Mouse (Mus musculus) lung, adult 2 months (tissue): ENCODE measurements around the gene D1Pas1. TPM values are rescaled to one million over a fixed set of nuclear protein-coding genes. Genes with fewer than 3 reads are reported as not detected.

Experiments used
- DNase-seq: peaks from one replicate; pipeline ENCODE4 v3.0.0; 2022
- H3K4me1 ChIP-seq: fragments of 200-500 bp; 2 replicates; pipeline ENCODE4 v1.6.1; 2011; ENCODE audit warnings: low read length; ENCODE audit not compliant: control insufficient read depth, insufficient read depth
- H3K4me3 ChIP-seq: fragments of 200-500 bp; replicated peaks from 2 replicates; pipeline ENCODE3; 2011; ENCODE audit warnings: low read depth, mild to moderate bottlenecking, control low read depth, low read length; ENCODE audit errors: extremely low read depth
- CTCF ChIP-seq: fragments of 200-500 bp; IDR thresholded peaks from 2 replicates; pipeline ENCODE4 v1.5.1; 2011; ENCODE audit warnings: mild to moderate bottlenecking, low read length, control low read depth; ENCODE audit not compliant: insufficient read depth
- POLR2A ChIP-seq: fragments of 200-500 bp; IDR thresholded peaks from 2 replicates; pipeline ENCODE4 v1.6.1; 2011; ENCODE audit warnings: low read depth, mild to moderate bottlenecking, control low read depth, low read length, borderline replicate concordance; ENCODE audit errors: extremely low read depth
- WGBS: fragments of 180-500 bp; shearing (Covaris S2); methylation state at CpG from one replicate; pipeline ENCODE4 v1.1.7; 2018; 5-methylcytosine and 5-hydroxymethylcytosine counted together
- polyA plus RNA-seq: library from polyadenylated mRNA; depleted of rRNA; stranded (reverse); fragments of >200 nt; gene quantifications from 2 replicates; pipeline ENCODE4 v1.2.3, GENCODE M21; 2012

D1Pas1 gene
- polyA plus RNA-seq, 1 experiment = not detected

GRCm38 (mm10) chr1:186952381-186952780 is 14.8 kb upstream of the D1Pas1 start:
- DNase-seq = no peak
- TF ChIP-seq CTCF (no peak), POLR2A (no peak)
- Histone ChIP-seq H3K4me3 (no peak overlapping the region), H3K4me1 (no peaks in the 10 kb centered on the region)
- WGBS = 64% methylated on average over 4 of the region's 4 CpGs

- WGBS = 89% methylated on average over 4 of the region's 4 CpGs
- TF ChIP-seq CTCF = no peak
- TF ChIP-seq POLR2A = no peak
- no peak overlapping the region for H3K4me3 ChIP-seq
- H3K4me1 ChIP-seq = no peaks in the 10 kb centered on the region
- DNase-seq = no peak
Measured at GRCm38 (mm10) chr1:186954591-186954990, 12.6 kb upstream of the D1Pas1 start.

GRCm38 (mm10) chr1:186959380-186959779 is 7.8 kb upstream of the D1Pas1 start:
- Histone ChIP-seq H3K4me3 (no peak overlapping the region), H3K4me1 (no peaks in the 10 kb centered on the region)
- no peak for DNase-seq
- WGBS = 45% methylated on average over 4 of the region's 4 CpGs
- TF ChIP-seq CTCF = peak; percentile 10; the same call in 1 of the 2 replicates
- no peak for TF ChIP-seq POLR2A

- DNase-seq = no peak
- no peak overlapping the region for H3K4me3 ChIP-seq
- TF ChIP-seq POLR2A (no peak), CTCF (no peak)
- 50% methylated on average over 4 of the region's 4 CpGs for WGBS
- H3K4me1 ChIP-seq = no peaks in the 10 kb centered on the region
Measured at GRCm38 (mm10) chr1:186964143-186964875, 2.9 kb upstream of the D1Pas1 start.

GRCm38 (mm10) chr1:186967926-186968325 is 710 bp downstream of the D1Pas1 start:
- TF ChIP-seq POLR2A (no peak), CTCF (no peak)
- H3K4me1 ChIP-seq = no peaks in the 10 kb centered on the region
- H3K4me3 ChIP-seq = no peak overlapping the region
- DNase-seq = no peak
- 91% methylated on average over 34 of the region's 34 CpGs for WGBS

GRCm38 (mm10) chr1:186976937-186977540 is 9.8 kb downstream of the D1Pas1 start:
- Histone ChIP-seq H3K4me3 (no peak overlapping the region), H3K4me1 (no peaks in the 10 kb centered on the region)
- 51% methylated on average over 4 of the region's 4 CpGs for WGBS
- no peak for DNase-seq
- TF ChIP-seq POLR2A (no peak), CTCF (no peak)

DNA sequence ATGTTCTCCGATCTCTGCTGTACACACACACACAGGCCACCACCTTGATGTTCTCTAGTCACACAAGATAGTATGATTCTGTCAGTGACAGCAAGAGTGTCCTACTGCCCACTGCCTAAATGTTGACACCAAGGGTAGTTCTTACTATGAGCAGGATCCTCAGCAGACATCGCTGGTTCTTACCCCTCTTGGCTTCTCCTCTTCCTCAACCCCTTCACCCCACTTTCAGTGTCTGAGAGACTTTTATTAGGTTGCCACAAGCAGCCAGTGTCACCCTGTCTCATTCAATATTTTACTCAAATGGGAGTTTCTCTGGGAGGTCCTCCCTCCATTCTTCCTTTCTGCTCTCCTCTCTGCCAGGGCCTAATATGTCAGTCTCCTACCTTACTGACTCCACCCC is 10.6 kb downstream of the D1Pas1 start:
- DNase-seq = no peak
- WGBS = 95% methylated on average over 2 of the region's 2 CpGs
- TF ChIP-seq CTCF (no peak), POLR2A (no peak)
- no peaks in the 10 kb centered on the region for H3K4me1 ChIP-seq
- H3K4me3 ChIP-seq = no peak overlapping the region

- 65% methylated on average over 8 of the region's 8 CpGs for WGBS
- no peaks in the 10 kb centered on the region for H3K4me1 ChIP-seq
- no peak for DNase-seq
- TF ChIP-seq POLR2A (no peak), CTCF (no peak)
- H3K4me3 ChIP-seq = no peak overlapping the region
Measured at GRCm38 (mm10) chr1:186979465-186979864, 12.2 kb downstream of the D1Pas1 start.

DNA sequence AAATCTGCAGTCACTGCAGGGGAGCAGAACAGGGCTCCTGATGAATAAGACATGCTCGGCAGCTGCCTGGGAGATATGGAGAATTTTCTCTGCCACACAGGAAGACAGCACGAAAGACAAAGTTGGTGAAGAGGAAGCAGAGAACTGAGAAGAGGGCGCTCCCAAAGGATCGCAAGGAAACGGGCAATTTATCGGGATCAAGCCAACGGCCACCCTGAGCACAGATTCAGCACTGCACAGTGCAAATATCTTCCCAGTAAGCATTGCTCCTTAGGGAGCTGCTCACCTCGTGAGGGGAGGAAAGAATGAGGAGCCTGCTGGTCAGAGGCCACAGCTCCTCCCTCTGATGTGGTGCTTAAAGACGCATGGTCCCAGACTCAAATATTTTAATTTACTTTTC is 13.3 kb downstream of the D1Pas1 start:
- no peak for TF ChIP-seq CTCF
- no peak for TF ChIP-seq POLR2A
- WGBS = 51% methylated on average over 9 of the region's 9 CpGs
- no peak overlapping the region for H3K4me3 ChIP-seq
- no peak for DNase-seq
- H3K4me1 ChIP-seq = no peaks in the 10 kb centered on the region

DNA sequence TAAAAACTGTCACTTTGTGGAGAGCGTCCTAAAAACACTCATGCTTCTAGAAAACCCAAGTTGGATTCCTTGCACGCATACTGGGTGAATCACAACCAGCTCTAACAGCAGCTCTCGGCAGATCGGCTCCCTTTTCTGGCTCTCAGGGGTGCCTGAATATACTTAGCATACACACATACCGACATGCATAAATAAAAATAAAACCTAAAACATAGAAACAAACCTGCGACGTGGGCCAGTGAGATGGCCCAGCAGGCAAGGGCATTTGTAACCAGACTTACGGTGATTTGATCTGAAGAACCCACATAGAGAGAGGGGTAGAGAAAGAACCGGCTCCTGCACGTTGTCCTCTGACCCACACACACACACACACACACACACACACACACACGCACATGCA is 17.9 kb downstream of the D1Pas1 start:
- WGBS = 91% methylated on average over 11 of the region's 11 CpGs
- DNase-seq = no peak
- Histone ChIP-seq H3K4me1 (no peaks in the 10 kb centered on the region), H3K4me3 (no peak overlapping the region)
- no peak for TF ChIP-seq POLR2A
- TF ChIP-seq CTCF = no peak
